Mouse (Mus musculus): ENCODE results near the gene Vipr2.

Gene Vipr2

DNA sequence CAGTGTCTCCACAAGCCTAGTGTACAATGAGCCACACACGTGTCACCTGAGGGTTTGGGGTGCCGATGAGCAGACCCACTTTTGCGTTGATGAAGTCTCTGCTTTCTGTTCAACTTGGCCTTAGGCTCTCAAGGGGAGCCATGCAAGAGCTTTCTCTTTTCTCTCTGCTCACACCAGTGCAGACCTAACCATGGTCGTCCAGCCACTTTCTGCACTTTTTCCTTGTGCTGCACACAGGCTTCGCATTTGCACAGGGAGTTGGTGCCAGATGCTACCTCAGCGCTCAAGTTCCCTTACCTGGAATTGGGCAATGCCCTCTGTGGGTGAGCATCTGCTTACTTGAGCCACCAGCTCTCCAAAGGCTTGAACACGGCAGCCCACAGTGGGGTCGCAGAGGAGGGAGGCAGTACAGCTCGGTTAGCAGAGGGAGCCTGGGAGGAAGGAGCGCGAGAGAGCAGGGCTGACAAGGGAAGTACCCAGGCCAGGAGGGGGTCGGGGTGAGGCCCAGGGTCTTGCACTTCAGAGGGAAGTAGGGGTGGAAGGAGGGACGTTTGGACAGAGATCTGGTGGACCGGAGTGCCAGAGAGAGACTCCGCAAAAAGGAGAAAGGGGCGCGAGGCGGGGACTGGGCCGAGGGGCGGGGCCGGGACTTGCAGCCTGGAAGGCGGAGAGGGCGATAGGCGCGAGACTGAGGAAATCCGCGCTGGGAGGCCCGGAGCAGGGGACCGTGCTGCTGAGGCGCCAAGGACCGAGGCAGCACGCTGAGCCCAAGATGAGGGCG, at the start of gene Vipr2:
Gene Vipr2 (plus strand): TSS at position 653 of the 781 bp plus-strand sequence.
- peak in 1 of 2 experiments; percentile 45 for DNase-seq

DNA sequence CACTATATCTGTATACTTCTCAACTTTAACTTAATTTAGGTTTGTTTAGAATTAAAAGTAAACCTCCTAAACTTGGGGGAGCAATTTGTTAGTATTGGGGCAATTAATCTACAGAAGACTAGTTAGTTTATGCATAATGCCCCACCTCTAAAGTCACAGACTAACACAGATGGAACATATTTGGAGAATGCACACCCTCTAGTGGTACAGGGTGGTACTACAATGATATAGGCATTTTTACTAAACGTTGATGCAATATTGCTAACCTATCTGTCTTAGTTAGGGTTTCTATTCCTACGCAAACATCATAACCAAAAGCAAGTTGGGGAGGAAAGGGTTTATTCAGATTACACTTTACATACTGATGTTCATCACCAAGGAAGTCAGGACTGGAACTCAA, 49.4 kb upstream of the Vipr2 start:
- no peak for DNase-seq

DNA sequence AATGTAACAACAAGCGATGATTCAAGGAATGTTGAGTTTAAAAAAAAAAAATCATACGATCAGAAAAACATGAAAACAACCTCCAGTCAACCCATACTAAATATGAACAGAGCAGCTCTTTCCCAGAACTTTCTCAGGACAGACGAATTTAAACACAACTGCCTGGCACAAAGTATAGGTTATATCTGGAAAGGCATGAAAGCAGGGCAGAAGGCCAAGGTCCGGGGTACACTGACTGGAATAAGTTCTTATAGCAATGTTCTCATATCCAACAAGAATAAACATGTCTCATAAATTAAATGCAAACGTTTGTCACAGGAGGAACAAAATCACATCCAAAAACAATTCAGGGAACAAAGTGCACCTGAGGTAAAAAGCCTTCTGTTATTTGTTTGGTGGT, 42.2 kb upstream of the Vipr2 start:
- no peak for DNase-seq

DNA sequence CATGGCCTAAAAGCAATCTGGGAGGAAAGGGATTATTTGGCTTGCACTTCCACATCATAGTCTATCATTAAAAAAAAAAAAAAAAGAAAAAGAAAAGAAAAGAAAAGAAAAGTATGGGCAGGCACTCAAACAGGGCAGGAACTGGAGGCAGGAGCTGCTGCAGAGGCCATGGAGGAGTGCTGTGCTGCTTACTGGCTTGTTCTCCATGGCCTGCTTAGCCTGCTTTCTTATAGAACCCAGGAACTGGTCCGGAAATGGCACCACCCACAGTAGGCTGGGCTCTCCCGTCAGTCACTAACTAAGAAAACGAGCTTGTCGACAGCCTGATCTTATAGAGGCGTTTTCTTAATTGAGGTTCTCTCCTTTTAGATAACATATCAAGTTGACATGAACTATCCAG, 32.7 kb upstream of the Vipr2 start:
- DNase-seq: no peak

DNA sequence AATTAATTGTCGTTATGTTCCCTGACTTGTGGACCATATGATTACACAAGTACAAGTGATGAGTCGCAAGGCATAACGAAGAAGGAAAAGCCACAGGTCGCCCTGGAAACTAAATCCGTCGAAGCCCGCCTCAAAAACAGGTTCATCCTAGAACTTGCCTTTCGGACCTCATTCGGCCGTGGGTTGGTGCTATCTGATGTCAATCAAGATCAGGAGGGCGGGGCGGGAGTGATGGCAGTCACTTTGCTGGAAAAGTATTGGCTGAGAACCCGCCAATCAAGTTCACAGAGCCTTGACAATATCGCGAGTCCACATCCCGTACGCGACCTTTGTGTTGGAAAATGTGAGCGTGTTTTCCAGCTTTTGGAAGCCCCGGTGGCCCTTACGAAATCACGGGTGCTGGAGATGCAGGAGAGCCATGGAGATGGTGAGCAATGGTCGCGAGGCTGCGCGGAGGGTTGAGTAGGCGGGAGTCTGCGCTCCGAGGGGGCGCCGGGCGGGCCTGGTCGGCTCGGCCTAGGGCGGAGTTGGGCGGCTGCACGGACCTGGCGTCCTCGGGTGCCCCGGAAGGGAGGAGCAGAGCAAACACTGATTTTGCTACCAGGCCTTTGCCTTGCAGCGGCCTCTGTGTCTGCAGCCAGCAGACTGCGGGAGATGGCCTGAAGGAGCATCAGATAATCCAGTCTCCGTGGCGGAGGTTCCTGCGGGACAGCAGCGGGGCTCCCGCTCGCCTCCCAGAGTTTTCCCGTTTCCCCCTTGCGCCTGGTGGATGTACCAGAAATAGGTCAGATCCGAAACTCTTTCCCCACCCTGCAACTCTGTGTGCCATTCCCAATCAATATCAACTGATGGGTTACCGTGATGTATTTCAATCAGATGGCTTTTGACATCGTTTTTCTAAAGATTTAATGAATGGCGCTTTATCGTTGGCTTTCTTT, 29.8 kb upstream of the Vipr2 start, which contains the start of gene Zfp386:
Gene Zfp386 (plus strand): TSS at position 285 of the 938 bp plus-strand sequence.
- DNase-seq: peak; percentile 99 to 100

DNA sequence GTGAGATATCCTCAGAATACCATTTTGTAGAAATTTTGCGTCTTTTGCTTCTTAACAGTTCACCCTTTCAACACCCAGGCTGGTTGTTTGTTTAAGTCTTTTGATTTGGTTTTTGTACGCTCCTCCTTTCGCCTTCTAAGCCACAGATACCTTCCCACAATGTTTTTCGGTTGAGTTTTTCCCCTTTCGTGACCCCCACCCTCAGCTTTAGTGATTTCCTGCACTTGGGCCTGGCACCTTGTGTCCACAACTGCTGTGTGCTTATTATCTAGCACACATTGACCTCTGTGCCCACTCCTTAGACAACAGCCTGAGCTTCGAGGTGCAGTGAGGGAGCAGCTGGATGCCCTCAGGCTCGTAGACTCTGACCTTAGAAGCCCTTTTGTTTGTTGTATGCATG, 28.8 kb upstream of the Vipr2 start:
- no peak for DNase-seq

DNA sequence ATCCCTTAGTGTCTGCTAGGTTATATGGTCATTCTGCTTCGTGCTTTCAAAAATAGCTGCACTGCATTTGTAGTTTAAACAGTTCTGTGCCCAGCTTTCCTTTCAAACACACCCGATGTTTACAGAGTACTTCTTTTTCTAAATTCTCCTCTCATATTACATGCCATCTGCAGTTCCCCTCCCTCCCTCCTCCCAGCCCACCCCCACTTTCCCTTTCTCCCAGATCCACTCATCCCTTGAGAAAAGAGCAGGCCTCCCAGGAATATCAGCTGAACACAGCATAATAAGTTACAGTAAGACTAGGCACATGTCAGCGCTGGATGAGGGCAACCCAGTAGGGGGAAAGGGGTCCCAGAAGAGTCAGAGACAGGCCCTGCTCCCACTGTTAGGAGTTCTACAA, 28.3 kb upstream of the Vipr2 start:
- no peak for DNase-seq

DNA sequence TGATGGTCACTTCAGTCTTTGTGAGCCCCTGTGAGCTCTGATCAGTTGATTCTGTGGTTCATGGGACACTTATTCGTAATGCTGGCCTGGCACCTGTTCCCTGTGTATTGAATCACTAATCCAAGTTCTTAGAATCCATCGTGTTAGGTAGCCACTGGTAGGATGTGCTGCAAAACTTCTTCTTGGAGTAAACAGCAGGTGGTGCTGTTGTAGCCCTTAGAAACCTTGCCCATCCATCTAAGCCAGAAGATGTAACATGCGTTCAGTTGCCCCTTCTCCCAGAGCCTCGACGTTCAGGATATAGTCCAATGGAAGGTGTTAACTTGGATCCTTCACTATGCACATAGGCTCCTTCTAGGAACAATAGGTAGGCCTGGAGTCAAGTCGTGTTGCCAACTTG, 27.8 kb upstream of the Vipr2 start:
- DNase-seq: no peak

DNA sequence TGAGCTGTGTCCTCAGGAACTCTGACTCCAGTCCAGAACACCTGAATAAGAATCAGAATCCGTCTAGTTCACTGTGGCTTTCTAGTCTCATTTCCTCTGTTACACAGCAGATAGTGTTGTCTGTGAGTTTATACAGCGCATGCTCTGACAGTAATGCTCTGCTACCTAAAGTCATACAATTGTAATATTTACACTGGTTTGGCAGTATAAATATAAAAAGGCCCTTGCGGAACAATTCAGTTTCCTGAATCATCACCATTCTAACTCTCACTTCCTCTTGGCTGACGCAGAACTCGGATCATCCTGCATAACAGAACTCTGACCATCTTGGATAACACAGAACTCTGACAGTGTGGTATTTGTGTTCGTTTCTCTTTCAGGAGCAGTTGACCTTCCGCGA, 23.2 kb upstream of the Vipr2 start:
- no peak for DNase-seq

DNA sequence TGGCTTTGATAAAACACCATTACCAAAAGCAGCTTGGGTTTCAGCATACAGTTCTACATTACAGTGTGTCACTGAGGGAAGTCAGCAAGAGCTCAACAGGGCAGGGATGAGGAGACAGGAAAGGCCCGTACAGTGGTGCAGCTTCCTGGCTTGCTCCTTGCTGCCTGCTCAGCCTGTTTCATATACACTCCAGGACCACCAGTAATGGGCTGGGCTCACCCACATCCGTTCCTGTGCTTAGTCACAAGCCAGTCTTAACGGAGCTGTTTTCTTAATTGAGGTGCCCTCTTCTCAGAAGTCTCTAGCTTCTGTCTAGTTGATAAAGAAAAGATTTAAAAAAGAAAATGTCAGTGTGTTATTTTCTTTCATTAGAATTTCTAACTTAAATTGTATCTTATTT, 21.4 kb upstream of the Vipr2 start:
- no peak for DNase-seq

DNA sequence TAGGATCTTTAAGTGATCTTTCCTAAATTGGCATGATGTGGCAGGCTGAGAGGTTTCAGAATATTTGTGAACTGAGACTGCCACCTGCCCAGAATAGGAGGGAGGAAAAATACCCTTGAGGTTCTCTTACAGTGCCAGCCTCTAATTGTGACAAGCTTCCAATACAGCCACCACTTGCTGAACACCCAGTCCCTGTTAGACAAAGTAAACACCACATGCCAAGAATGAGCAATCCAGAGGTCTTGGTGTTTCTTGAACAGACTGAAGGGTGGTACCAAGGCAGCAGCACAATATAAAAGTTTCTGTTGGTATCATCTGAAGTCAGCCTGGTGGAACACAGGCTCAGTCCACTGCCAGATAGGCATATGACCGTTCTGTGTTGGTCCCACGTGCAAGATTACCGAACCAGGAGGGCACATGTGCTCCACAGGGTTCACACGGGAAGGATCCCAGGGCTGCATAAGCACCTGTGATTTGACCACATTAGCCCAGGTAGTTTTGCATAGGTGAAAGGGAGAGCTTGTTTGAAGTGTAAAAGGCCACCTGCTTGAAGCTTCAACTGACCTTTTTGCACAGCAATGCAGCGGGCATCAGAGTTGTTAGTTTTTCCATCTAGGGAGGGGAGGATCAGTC, 15.8 kb upstream of the Vipr2 start:
- DNase-seq: no peak

DNA sequence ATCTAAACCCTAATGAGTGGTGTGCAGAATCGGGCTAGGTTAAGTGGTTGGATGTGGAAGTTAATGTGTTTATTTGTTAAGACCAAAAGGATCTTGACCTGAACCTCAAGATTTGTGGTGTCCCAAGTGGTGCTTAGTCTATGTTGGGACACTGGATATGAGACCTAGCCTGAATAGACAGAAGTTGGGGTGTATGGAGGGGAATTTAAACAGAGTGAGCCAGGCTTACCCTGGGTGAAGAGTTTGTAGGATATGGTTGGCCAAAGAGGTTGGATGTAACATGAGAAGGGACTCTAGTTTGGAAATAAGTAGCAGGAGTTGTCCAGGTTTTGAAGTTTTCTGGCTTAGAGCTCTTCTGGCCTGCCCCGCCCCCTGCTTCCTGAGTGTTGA, 15.3 kb upstream of the Vipr2 start:
- DNase-seq: no peak

DNA sequence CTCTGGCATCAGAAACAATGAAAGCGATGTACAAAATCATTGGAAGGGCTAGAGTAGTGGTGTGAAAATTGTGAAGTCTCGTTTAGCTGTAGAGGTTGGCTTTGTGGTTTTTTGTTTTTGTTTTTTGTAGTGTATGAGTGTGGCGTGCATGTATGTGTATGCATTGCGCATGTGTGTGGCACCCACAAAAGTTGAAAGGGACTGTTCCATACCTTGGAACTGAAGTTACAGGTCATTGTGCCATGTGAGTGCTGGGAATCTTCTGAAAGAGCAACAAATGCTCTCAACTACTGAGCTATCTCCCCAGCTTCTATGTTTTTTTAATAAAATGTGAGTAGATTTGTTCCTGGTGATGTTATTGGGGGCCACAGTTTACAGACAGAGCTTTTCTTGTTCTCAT, 14.5 kb upstream of the Vipr2 start:
- DNase-seq: no peak

DNA sequence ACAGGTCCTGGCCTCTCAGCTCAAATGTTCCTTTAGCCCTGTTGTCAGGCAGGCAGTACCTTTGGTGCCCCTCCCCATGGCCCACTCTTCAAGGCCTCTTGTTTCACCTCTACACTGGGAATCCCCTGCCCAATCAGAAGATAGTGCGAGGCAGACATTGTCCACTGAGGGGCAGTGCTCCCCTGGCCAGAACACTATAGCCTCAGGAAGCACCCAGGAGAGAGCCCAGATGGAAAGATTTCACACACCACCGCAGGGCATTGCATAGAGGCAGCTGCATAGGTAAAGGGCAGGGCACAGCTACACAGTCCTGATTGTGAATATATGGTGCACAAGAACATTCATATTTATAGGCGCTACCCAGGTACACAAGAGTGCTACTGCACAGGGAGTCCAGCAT, 6.5 kb upstream of the Vipr2 start:
- no peak for DNase-seq

DNA sequence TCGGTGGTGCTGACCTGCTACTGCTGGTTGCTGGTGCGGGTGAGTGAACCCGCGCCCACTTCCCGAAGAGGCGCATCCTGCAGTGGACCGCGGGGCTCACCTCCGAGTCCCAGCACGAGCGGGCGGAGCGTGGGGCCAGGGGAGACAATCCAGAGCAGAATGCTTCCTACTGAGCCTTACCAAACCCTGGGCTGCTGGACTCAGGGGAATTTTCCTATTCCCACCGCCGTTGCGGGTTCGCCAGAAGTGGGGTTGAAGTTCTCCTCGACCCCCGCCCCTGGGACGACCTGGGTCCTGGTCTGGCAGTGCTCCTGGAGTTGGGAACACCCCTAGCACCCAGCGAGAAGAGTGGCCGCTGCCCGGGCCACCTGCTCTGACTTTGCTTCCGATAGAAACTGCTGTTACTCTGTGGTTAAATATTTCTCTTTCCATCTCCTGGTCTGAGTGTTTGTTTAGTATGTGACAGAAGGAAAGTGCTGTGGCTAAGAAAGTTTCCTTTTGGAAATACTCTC, 385 bp downstream of the Vipr2 start:
- DNase-seq: no peak

DNA sequence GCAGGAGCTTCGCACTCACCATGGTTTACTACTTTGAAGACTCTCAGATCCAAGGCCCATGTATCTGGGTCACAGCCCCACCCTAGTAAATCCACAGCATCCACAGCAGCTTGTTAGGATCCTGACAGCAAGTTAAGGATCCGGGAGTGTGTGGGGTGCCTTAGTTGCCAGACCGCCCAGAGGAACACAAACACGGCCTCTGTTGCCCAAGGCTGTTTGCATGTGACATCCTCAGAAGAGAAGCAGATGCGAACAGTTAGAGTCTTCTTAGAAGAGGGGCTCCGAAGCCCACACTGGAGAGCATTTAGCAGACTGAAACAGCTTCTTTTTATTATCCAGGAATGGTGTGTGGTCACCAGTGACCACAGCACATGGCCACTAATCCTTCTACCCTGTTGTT, 5.6 kb downstream of the Vipr2 start:
- no peak for DNase-seq

DNA sequence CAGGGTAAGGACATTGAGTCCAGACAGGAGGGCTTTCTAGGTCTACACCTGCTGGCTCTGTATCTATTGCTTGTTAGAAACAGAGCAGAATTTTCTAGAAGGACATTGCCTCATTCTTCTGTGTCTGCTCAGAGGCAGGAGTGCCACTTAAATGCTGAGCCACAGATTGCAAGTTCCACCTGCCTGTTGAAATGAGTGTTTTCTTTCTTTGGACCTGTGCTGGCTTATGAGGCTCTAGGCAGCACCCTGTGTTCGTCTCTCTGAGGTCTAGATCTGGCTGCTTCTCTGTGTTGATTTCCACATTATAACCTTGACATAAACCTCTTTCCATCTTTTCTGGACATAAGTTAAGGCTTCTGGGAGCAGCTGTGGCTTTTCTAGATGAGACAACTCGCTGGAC, 6.8 kb downstream of the Vipr2 start:
- DNase-seq: no peak

DNA sequence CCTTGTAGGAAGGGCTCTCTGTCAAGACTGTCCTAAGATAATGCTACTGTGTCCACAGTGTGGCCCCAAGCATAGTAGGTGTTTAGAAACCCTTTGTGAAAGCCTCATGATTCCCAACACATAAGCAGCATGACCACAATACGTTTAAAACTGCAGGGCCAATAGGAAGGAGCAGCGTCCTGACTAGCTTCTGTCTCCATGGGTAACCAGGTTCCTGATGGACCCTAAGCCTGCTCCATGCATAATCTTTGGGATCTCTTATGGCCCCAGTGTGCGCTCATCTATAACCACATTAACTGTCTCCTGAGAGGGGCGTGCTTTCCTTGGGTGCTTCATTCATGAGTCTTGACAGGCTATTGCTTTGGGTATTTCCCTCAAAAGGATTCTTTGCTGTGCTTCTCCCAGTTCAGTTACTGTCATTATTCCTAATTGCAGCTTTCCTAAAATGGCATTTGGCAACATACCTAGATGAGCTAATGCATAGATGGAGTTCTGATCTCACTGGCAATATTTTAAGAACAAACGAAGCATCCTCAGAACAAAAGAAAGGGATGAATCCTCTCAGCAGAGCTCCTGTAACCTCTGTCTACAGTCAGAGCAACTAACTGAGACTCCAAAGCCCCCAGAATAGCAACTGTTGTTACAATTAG, 9.6 kb downstream of the Vipr2 start:
- no peak for DNase-seq

DNA sequence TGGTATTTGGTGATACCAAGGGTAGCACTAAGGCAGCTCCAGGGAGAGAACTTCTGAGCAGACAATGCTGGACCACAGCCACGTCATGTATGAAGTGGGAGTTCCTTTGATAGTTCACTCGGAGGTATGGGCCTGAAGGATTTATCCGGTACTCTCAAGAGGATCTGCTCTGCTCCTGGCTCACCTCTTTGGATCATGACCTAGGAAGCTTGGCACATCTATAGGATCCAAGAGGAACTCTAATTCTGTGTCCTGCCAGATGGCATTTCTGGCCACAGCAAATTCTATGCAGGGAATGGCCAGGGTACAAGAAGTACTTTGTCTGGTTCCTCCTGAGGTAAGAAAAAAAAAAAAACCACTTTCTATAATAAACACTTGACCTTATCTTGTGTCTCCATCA, 12.3 kb downstream of the Vipr2 start:
- no peak for DNase-seq

DNA sequence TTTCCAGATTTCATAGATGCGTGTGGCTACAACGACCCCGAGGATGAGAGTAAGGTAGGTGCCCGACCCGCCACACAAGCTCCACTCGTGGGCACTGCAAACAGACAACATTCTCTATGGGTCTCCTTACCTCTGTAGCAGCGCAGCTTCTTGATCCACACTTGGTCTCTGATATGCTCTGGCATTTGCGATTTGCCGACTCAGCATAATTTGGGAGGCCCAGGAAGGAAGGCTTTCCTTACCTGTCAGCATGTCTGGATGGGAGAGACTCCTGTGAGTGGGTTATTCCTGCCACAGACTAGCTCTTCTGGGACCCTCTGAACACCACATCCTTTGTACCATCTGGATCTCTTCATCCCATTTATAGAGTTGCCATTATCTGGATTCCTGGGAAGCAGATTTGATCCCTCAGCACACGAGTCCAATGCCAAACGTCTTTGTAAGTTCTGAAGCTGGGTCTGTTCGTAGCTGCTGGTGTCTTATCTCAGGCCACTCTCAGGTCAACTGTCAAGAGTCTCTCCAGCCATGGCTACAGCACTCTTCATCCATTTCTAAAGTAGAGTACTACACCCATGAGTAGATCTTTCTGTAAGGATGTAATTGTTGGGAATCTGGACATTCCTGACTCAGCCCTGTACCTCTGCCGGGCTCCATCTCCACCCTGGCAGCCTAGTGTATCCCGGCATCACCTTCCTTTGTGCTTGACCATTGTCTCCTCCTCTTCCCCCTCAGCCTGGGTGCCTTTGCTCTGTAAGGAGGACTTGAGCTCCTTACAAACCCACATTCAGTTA, 17.4 kb downstream of the Vipr2 start:
- no peak for DNase-seq

DNA sequence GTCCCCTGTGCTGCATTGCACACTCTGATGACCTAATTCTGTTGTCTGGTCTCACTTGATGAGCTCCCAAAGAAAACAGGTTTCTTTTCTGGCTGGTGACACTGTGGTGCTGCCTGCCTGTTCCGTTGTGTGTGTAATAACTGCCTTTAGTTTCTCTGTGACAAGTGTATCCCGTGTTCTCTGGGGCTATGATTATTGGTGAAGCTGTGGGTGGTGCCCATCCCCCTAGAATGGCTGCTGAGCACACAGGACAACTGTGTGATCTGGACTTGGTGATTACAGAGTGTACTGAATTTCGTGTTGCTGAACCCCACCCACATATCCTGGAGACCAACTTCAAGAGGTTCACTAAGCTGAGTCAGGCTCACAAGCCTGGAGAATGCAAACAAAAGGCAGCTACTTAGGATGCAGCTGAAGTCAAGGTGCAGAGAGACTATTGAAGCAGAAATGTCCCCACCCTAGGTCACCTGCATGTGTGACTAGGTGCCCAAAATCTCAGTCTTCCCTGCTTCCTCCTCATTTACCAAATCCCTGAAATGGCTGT, 18.9 kb downstream of the Vipr2 start:
- DNase-seq: no peak

DNA sequence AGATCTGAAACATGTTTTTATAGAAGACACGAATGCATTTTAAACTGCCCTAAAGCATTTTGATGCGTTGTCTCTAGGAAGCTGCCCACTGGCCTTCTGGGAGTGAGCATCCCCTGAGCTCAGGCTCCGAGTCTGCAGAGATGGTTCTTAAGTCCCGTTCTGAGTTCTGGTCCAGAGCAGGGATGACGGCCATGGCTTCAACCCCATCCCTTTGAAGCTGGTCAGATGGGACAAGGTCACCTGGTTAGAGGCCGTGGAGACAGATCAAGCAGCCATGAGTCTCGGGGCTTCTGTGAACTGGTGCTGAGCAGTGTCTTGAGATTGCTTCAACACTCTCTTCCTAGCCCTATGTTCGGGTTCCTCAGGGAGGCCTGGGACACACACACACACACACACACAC, 19.6 kb downstream of the Vipr2 start:
- no peak for DNase-seq
